Mouse (Mus musculus) cerebellum, postnatal 36 days (tissue): ENCODE data around the gene Rhbdl3.

Source experiments
- DNase-seq, 2 experiments: peaks; one replicate each; pipeline ENCODE4 v3.0.0; 2021 to 2022; ENCODE audit warnings: mixed read lengths in 2 of 2

Gene Rhbdl3

GRCm38 (mm10) chr11:80386790-80387189 is 86.1 kb downstream of the Rhbdl3 start:
- DNase-seq, result no peak

GRCm38 (mm10) chr11:80389885-80390284 is 89.2 kb downstream of the Rhbdl3 start:
- DNase-seq, result no peak

- peak in 1 of 2 experiments; percentile 26 for DNase-seq
Measured at GRCm38 (mm10) chr11:80391407-80392120, 90.9 kb downstream of the Rhbdl3 start.

- no peak for DNase-seq
Measured at GRCm38 (mm10) chr11:80395930-80396329, 95.2 kb downstream of the Rhbdl3 start.

GRCm38 (mm10) chr11:80396617-80397016 is 95.9 kb downstream of the Rhbdl3 start:
- no peak for DNase-seq
